Mouse (Mus musculus) megakaryocyte progenitor cell, adult 5-6 weeks (primary cell): Measurements from ENCODE around the gene Tmod4. TPM values are rescaled to one million over a fixed set of nuclear protein-coding genes. Genes with fewer than 3 reads are reported as not detected.
A peak's percentile ranks its signal among the peaks of the same experiment; 100 is the strongest.
"Not testable (repeated sequence)": the region's sequence is repeated elsewhere in the genome, so short reads cannot be mapped to it uniquely, and the experiment has no call there.

Experiments
- ATAC-seq: replicated peaks from 2 replicates; pipeline ENCODE4 v1.8.0; 2016; ENCODE audit warnings: mild to moderate bottlenecking, moderate TSS enrichment, inconsistent platforms; ENCODE audit not compliant: poor library complexity
- total RNA-seq, 2 experiments: library from RNA; stranded (forward) in 1 of 2; stranded (reverse) in 1 of 2; fragments of 157-497, 149-512 nt in 1 of 2; fragments of 200-1000 nt in 1 of 2; gene quantifications; 2 replicates each; pipeline versions ENCODE4 v1.2.3 to v1.2.4; 2015 to 2017

The Tmod4 gene
- 1.1 and 2.6 TPM in 2 replicates for total RNA-seq (2015)
- 2.3 and 2.5 TPM in 2 replicates for total RNA-seq (2017)

GRCm38 (mm10) chr3:95124246-95124645, at the start of gene Tmod4:
Gene Tmod4, plus strand, starts transcription at chr3:95124476.
- peak; percentile 83 for ATAC-seq

DNA sequence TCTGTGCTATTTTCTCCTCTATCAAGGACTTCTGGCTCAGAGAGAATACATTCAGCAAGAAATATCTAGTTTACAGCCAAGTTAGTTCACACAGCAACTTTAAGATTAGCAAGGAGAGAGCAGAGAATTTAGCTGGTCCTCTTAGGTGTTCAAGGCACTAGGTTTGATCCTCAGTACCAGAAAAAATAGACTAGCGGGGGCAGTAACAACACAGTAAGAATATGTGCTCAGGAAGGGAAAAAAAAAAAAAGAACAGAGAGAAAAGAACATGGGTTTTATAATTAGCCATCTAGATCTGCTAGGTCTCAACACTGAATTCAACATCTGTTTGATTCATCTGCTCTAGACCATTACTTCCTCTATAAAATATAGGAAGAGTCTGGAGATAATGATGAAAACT, 36.2 kb upstream of the Tmod4 start:
- ATAC-seq, result no peak

DNA sequence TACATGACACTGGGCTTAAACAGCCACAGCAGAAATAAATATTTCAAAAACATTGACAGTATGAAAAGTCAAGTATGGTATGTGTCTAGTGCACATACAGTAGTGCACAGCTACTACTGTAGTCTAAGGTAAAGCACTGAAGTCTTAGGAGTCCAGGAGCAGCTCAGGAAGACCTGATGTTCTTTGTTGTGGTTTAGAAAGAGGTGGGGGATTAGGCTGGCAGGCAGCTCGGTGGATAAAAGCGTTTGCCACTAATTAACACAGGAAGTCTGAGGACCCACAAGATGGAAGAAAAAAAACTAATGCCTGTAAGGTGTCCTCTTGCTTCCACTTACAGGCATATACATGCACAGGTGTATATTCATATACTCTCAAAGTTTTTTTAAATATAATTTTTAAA, 23.4 kb upstream of the Tmod4 start:
- no peak for ATAC-seq

- ATAC-seq, result no peak
Observed at GRCm38 (mm10) chr3:95105121-95105520, 19.2 kb upstream of the Tmod4 start.

- peak; percentile 35; the same call in 1 of the 2 replicates for ATAC-seq
Observed at GRCm38 (mm10) chr3:95105586-95106337, 18.5 kb upstream of the Tmod4 start.

DNA sequence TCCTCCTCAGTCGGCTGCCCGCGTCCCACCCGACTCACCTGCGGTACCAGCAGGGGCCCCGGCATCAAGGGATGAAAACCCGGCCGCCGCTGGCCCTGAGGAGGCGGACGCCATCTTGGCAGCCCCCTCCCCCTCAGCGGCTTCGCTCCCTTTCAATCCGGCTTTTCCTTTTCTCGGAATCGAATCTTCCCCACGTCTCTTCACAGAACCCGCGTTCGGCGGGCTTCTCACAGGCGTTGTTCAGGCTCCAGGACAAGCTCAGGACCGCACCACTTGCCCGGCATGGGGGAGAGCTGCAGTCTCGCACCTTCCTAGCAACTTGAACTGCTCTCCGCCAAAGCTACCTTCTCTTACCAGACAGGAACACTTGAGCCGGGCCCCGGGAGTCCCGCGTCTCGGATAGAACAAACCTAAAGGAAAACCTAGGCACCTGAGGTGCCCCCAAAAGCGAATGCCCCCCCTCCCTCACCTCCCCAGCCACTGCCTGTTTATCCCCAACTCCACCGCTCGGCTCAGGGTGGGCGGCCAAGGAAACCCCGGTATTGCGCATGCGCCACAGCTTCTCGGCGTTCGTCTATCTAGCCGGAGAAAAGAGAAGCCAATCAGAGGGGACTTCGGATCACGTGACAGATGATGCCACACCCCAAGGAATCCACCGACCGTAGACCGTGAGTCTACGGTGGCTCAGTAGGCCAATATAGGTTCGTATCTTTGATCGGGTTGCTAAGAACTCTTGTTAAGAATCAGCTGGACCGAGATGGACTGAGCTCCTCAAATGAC, 17.7 kb upstream of the Tmod4 start, which contains the start of gene Pip5k1a:
Gene Pip5k1a (minus strand): TSS at position 593 of the 780 bp plus-strand sequence.
- peak; percentile 73 for ATAC-seq

DNA sequence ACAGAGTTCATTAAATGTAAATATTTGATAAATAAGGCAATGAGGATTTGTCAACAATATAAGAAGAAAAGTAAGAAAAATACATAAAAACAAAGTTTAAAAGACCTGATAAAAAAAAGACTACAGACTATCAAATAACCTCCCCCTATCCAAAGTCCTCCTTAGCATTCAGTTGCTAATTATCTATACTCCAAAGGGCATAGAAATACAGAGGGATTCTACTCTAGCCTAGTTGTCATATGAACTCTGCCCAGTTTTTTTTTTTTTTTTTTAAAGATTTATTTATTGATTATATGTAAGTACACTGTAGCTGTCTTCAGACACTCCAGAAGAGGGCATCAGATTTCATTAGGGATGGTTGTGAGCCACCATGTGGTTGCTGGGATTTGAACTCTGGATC, 17.0 kb upstream of the Tmod4 start:
- not testable (repeated sequence) for ATAC-seq

DNA sequence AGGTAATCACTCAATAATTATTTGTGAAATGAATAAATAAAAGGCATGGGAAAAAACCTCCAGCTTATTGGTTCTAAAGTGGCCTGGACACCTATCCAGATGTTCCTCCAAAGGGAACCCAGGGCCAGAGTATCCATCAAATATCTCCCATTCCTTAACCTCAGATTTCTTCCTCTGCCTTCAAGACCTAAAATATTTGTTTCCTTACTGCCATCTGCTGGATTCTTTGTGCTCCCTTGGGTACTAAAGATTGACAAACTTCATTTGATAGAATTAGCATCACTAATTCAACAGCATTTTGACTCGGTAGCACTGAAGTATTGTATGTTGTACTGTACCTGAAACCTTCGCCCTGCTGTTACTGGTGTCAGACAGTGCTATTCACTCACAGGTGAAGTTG, 16.4 kb upstream of the Tmod4 start:
- ATAC-seq, result no peak

DNA sequence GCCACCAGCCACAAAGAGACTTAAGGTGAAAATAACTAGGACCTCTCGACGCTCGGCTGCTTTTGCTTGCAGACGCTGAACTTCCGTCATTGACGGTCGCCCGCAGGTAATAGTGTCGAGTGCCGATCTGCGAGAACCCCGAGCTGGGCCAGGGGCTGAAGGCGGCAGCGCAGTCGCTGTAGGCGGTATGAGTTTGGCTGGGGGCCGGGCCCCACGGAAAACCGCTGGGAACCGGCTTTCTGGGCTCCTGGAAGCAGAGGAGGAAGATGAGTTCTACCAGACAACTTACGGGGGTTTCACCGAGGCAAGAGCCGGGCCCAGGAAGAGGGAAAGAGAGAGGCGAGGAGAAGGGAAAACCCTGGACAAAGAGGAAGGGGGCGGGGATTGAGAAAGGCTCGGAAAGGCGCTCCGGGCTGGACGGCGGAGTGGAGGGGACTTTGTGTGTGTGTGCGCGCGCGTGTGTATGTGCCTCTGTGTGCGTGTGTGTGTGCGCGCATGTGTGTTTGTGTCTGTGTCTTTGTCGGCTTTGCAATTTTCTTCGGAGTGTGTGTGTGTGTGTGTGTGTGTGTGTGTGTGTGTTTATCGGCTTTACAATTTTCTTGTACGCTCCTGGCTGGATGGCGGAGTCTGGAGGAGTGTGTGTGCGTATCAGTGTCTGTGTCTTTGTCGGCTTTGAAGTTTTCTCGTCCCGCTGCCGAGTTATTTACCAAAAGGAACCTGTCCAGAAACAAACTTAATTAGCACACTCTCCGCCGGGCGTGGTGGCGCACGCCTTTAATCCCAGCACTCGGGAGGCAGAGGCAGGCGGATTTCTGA, 13.2 kb upstream of the Tmod4 start, which contains the start of gene Vps72:
Gene Vps72 (plus strand): TSS at position 112 of the 816 bp plus-strand sequence.
- peak; percentile 84 for ATAC-seq

- no peak for ATAC-seq
Observed at GRCm38 (mm10) chr3:95112760-95113159, 11.5 kb upstream of the Tmod4 start.

DNA sequence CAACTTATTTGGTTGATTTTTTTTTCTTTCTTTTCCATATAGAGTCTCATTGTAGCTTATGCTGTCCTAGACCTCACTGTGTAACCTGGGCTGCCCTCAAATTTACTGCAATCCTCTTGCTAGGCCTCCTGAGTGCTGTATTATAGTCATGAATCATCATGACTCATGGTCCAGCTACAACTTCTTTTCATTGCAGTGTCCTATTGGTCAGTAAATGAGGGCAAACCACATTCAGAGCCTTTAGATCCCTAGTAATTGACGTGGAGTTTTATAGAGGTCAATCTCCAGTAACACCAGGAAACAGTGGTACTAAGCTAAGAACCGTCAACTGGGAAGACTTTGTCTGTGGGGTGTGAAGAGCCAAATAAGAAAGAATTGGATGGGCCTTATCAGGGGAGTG, 6.5 kb upstream of the Tmod4 start:
- no peak for ATAC-seq

DNA sequence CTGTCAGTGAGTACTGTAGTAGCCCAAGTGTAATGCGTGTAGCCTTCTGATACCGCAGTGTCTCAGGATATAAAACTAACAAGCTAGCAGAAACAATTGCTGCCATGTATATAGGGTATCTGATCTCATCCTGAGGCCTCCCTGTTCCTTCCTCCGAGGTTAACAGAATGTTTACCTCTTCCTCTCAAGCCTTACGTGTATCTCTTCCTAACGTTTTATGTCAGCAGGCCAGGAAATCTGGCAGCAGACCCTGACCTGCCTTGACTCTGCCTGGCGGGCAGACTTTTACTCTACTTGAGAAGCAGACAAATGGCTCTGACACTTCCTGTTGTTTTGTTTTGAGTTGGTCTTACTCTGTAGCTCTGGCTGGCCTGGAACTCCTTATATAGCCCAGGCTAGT, 2.7 kb upstream of the Tmod4 start:
- ATAC-seq, result no peak

DNA sequence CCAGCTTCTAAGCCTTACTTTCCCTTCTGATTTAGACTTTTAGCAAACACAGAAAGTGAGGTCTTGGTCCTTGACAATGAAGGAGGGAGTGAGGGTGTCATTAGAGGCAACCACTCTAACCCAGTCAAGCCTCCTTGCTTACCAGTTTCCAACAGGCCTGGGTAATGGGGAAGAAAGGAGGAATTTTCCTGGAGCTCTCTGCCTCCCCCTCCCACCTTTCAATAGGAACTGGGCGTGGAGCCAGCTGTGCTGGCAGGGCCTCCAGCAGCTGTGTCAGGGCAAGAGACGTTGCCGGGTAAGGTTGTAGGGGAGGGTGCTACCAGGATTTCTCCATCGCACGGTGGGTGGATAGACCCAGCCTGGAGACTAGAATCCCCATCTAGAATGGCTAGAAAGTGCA, 696 bp downstream of the Tmod4 start:
- ATAC-seq, result no peak

DNA sequence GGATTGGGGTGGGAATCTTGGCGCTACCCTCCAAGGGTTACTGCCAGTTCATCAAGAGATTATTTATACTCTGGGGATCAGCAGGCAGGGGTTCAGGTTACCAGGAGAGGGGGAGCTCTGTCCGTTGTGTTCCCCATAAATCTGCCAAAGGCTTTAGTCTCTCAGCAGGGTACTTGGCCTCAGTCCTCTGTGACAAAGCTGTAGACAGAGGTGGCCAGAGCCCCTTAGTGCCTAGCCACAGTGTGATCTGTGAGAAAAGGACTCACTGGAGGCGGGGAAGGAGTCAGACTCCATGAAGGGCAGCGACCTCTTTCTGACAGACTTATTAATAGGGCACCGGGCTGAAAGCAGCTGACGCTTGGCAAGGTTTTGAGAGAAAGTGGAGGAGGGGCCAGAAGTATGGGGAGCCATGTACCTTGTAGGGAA, 5.0 kb downstream of the Tmod4 start:
- no peak for ATAC-seq

GRCm38 (mm10) chr3:95130081-95130480, 5.8 kb downstream of the Tmod4 start:
- ATAC-seq, result no peak

DNA sequence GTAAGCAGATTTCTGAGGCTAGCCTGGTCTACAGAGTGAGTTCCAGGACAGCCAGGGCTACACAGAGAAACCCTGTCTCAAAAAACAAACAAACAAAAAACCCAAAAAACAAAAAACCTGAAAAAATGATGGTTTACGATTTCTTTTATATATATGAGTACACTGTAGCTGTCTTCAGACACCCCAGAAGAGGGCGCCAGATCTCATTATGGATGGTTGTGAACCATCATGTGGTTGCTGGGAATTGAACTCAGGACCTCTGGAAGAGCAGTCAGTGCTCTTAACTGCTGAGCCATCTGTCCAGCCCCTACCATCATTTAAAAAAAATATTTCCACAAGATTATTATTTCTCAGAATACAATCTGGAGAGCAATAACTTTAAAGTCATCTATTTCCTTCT, 8.1 kb downstream of the Tmod4 start:
- ATAC-seq, result not testable (repeated sequence)

- ATAC-seq, result no peak
Observed at GRCm38 (mm10) chr3:95133176-95133575, 8.9 kb downstream of the Tmod4 start.

DNA sequence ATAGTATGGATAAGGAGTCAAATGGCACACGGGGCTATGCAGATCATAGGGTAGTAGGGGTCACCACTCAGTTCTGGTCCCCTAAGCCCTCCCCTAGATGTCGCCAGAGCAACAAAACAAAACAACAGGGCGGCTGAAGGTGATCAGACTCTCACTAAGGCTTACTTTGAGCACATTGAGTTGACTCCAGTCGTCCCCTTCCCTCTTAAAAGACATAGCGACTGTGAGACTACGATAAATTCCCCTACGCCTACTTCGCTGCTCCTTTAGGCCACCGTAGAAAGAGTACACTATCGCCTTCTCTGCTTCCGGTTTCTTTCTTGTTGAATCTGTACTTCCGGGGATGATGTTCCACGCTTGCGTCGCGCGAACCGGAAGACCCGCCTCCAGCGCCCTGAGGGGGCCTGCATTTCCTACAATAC, 9.4 kb downstream of the Tmod4 start, which contains the start of the genes Scnm1 and Lysmd1:
Gene Scnm1 (minus strand): TSS at position 332 of the 422 bp plus-strand sequence.
Gene Lysmd1 (plus strand): TSS at position 409 of the 422 bp plus-strand sequence.
- ATAC-seq, result peak; percentile 87

DNA sequence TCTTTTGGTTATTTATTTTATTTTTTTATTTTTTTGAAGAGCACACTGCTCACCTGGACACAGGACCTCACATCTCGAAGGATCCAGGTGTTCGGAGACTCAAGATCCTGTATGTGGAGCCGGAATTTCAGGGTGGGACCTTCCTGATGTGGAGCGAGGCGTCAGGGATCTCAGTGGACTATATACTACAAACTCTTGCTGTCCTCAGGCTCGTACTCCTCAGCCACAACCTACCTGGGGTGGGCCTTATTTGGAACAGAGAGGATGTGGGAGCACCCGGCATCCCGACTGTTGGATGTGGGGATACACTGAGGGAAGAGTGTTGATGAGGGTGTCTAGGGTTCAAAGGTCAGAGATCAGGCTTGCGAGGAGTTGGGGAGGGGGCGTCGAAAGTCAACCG, 9.9 kb downstream of the Tmod4 start:
- ATAC-seq, result not testable (repeated sequence)

DNA sequence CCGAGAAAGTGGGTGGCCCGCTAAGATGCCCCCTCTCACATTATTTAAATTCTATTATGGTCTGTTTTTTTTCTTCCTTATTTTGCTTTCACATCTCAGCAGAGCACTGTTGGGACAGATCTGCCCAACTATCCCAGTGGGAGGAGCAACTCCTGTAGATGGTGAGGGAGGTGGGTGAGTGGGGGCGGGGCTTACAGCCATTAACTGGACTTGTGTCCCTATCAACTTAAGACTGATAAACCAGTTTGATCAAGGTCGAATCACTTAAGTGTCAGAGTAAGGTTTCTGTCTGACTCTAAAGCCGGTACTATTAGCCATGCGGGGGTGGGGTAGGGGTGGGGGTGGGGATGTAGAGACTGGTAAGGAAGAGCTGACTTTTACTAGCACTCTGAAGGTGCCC, 10.7 kb downstream of the Tmod4 start:
- peak; percentile 36; the same call in 1 of the 2 replicates for ATAC-seq
